Mouse (Mus musculus) kidney, adult 2 months (tissue): ENCODE results near the gene Rrp36. TPM values are rescaled to one million over a fixed set of nuclear protein-coding genes. Genes with fewer than 3 reads are reported as not detected.

Source experiments
- DNase-seq: peaks from one replicate; pipeline ENCODE4 v3.0.0; 2021
- H3K27ac ChIP-seq: fragments of 200-500 bp; 2 replicates; pipeline ENCODE4 v1.5.1; 2012; ENCODE audit warnings: low read depth, low read length, control low read depth, inconsistent platforms; ENCODE audit not compliant: insufficient read depth
- H3K27me3 ChIP-seq: fragments of 200-500 bp; replicated peaks from 2 replicates; pipeline ENCODE4 v1.6.1; 2012; ENCODE audit warnings: mild to moderate bottlenecking, moderate library complexity, low read length, inconsistent platforms; ENCODE audit not compliant: control insufficient read depth, insufficient read depth
- H3K36me3 ChIP-seq: fragments of 200-500 bp; 2 replicates; pipeline ENCODE4 v1.6.1; 2012; ENCODE audit warnings: mild to moderate bottlenecking, moderate library complexity, low read length, inconsistent platforms; ENCODE audit not compliant: control insufficient read depth, insufficient read depth
- H3K4me1 ChIP-seq: fragments of 200-500 bp; 2 replicates; pipeline ENCODE4 v1.6.1; 2011; ENCODE audit warnings: low read length; ENCODE audit not compliant: control insufficient read depth, insufficient read depth
- H3K4me3 ChIP-seq: fragments of 200-500 bp; 2 replicates; pipeline ENCODE4 v1.5.1; 2011; ENCODE audit warnings: mild to moderate bottlenecking, low read depth, low read length, control low read depth; ENCODE audit not compliant: insufficient read depth
- CTCF ChIP-seq: fragments of 200-500 bp; conservative IDR thresholded peaks from 2 replicates; pipeline ENCODE4 v1.5.1; 2011; ENCODE audit warnings: low read depth, mild to moderate bottlenecking, control low read depth, low read length, moderate library complexity, mixed read lengths; ENCODE audit not compliant: insufficient read depth, insufficient read length
- POLR2A ChIP-seq: fragments of 200-500 bp; IDR thresholded peaks from one replicate; pipeline ENCODE4 v1.6.1; 2011; ENCODE audit warnings: low read depth, low read length, control low read depth
- WGBS: fragments of 180-500 bp; shearing (Covaris S2); methylation state at CpG from one replicate; pipeline ENCODE4 v1.1.7; 2018; 5-methylcytosine and 5-hydroxymethylcytosine counted together
- polyA plus RNA-seq: library from polyadenylated mRNA; depleted of rRNA; stranded (reverse); fragments of >200 nt; gene quantifications from 2 replicates; pipeline ENCODE4 v1.2.3, GENCODE M21; 2012

The Rrp36 gene
- polyA plus RNA-seq, 1 experiment = 41.1 TPM

GRCm38 (mm10) chr17:46701489-46701888 lies 27.3 kb upstream of the Rrp36 start:
- no peaks in the 10 kb centered on the region for H3K27me3 ChIP-seq
- H3K4me3 ChIP-seq = no peak overlapping the region
- H3K27ac ChIP-seq = no peak overlapping the region
- TF ChIP-seq CTCF (no peak), POLR2A (no peak)
- H3K36me3 ChIP-seq = no peaks in the 10 kb centered on the region
- DNase-seq = no peak
- 63% methylated on average over 12 of the region's 12 CpGs for WGBS
- H3K4me1 ChIP-seq = peaks cover 3% of the 10 kb centered on the region; the same call in 1 of the 2 replicates

GRCm38 (mm10) chr17:46699912-46700311 lies 25.8 kb upstream of the Rrp36 start:
- Histone ChIP-seq H3K27ac (no peak overlapping the region), H3K4me3 (no peak overlapping the region), H3K27me3 (no peaks in the 10 kb centered on the region), H3K36me3 (no peaks in the 10 kb centered on the region), H3K4me1 (peaks cover 3% of the 10 kb centered on the region; the same call in 1 of the 2 replicates)
- DNase-seq = no peak
- 79% methylated on average over 3 of the region's 3 CpGs for WGBS
- TF ChIP-seq POLR2A = no peak
- no peak for TF ChIP-seq CTCF

- 72% methylated on average over 5 of the region's 5 CpGs for WGBS
- TF ChIP-seq POLR2A (no peak), CTCF (no peak)
- DNase-seq = no peak
Observed at GRCm38 (mm10) chr17:46699245-46699644, 25.1 kb upstream of the Rrp36 start.

GRCm38 (mm10) chr17:46698515-46698914 lies 24.4 kb upstream of the Rrp36 start:
- 84% methylated on average over 6 of the region's 6 CpGs for WGBS

More at GRCm38 (mm10) chr17:46699245-46699644, 25.1 kb upstream of the Rrp36 start:
- H3K27me3 ChIP-seq = no peaks in the 10 kb centered on the region
- no peak overlapping the region for H3K27ac ChIP-seq
- no peak overlapping the region for H3K4me3 ChIP-seq
- no peaks in the 10 kb centered on the region for H3K36me3 ChIP-seq
- peaks cover 3% of the 10 kb centered on the region; the same call in 1 of the 2 replicates for H3K4me1 ChIP-seq

GRCm38 (mm10) chr17:46694517-46695063 lies 20.4 kb upstream of the Rrp36 start:
- no peak for DNase-seq
- H3K36me3 ChIP-seq = no peaks in the 10 kb centered on the region
- TF ChIP-seq POLR2A = no peak
- no peak for TF ChIP-seq CTCF
- no peak overlapping the region for H3K4me3 ChIP-seq
- H3K4me1 ChIP-seq = no peaks in the 10 kb centered on the region
- no peaks in the 10 kb centered on the region for H3K27me3 ChIP-seq
- 69% methylated on average over 1 of the region's 1 CpGs for WGBS
- H3K27ac ChIP-seq = no peak overlapping the region

More at GRCm38 (mm10) chr17:46698515-46698914, 24.4 kb upstream of the Rrp36 start:
- TF ChIP-seq POLR2A (no peak), CTCF (no peak)
- H3K27me3 ChIP-seq = no peaks in the 10 kb centered on the region
- H3K36me3 ChIP-seq = no peaks in the 10 kb centered on the region
- H3K4me1 ChIP-seq = no peaks in the 10 kb centered on the region
- no peak overlapping the region for H3K4me3 ChIP-seq
- no peak for DNase-seq
- no peak overlapping the region for H3K27ac ChIP-seq

GRCm38 (mm10) chr17:46691390-46691789 lies 17.2 kb upstream of the Rrp36 start:
- H3K4me3 ChIP-seq = no peak overlapping the region
- WGBS = 90% methylated on average over 2 of the region's 2 CpGs
- no peaks in the 10 kb centered on the region for H3K27me3 ChIP-seq
- no peaks in the 10 kb centered on the region for H3K4me1 ChIP-seq
- H3K36me3 ChIP-seq = no peaks in the 10 kb centered on the region
- no peak for TF ChIP-seq CTCF
- no peak for TF ChIP-seq POLR2A
- H3K27ac ChIP-seq = no peak overlapping the region
- no peak for DNase-seq

GRCm38 (mm10) chr17:46690665-46691064 lies 16.5 kb upstream of the Rrp36 start:
- DNase-seq = no peak
- Histone ChIP-seq H3K36me3 (no peaks in the 10 kb centered on the region), H3K4me3 (no peak overlapping the region), H3K27me3 (no peaks in the 10 kb centered on the region), H3K27ac (no peak overlapping the region), H3K4me1 (no peaks in the 10 kb centered on the region)
- TF ChIP-seq CTCF (no peak), POLR2A (no peak)
- WGBS = 95% methylated on average over 12 of the region's 12 CpGs
